Mouse (Mus musculus) right cerebral cortex, postnatal 14 days (tissue): ENCODE results near the gene Cdc25a.

Experiments used
- DNase-seq: peaks from one replicate; pipeline ENCODE4 v3.0.0; 2022

Gene Cdc25a

DNA sequence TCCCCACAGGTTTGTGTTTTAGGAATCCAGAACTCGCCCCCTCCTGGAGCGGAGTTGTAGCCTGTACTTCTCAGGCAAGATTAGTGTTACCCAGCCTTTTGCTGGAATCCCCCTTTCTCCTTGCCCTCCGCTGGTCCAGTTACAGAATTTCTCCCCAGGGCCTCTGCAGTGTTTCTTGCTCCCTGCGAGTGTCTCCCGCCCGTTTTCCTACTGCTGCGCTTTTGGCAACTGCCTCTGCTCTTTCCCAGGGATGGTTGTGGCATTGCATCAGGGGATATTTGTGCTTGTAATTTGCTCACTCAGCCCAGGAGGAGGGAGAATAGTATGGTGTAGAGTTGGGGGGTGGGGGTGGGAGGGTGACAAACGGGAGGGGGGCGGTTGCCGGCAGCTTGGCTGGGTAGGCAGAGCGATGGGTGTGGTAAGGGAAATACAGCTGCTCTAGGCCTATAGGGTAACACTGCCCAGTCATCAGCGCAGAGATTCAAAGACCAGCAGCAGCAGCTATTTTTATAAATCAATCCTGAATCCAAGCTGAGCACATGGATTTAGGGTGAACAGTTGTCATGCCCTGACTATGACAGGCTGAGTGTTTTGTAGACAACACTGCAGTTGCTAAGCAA is 57.5 kb downstream of the Cdc25a start:
- DNase-seq, result peak; percentile 38

DNA sequence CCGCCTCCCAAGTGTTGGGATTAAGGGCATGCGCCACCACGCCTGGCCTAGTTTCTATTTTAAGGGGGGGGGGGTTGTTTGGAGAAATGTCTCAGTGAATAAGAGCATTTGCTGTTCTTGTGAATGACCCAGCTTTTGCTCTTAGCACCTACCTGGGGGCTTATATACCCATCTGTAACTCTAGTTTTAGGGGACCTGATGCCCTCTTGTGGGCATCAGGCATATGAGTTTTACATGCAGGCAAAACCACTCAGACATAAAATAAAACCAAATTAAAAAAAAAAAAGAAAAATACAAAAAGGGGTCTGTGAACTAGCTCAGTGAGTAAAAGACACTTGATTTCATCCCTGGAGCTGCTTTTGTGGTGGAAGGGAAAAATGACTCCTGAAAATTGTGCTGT is 64.0 kb downstream of the Cdc25a start:
- DNase-seq, result no peak

DNA sequence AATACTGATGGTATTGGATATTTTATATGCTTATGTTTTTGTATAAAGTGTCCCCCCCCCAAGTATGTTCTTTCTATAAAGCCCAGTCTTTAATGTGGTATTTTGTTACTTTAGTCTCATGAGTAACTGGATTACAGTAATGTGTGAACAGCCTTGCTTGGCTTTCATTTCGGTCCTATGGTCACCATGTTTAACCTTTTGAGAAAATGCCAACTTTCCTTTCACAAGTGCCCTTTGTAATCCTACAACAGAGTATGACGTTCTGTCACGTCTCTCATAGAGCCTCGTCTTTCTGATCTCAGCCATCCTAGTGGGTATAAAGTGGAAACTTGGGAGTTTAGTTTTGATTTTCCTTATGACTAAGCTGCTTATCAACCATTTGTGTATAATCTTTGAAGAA is 67.4 kb downstream of the Cdc25a start:
- no peak for DNase-seq
